Mouse (Mus musculus) frontal cortex, postnatal 10 days (tissue): Measurements from ENCODE around the gene Rgs6.

Experiments used
- DNase-seq, 2 experiments: peaks; one replicate each; pipeline ENCODE4 v3.0.0; 2022; ENCODE audit warnings: low spot score in 2 of 2, mixed read lengths in 1 of 2

The Rgs6 gene

DNA sequence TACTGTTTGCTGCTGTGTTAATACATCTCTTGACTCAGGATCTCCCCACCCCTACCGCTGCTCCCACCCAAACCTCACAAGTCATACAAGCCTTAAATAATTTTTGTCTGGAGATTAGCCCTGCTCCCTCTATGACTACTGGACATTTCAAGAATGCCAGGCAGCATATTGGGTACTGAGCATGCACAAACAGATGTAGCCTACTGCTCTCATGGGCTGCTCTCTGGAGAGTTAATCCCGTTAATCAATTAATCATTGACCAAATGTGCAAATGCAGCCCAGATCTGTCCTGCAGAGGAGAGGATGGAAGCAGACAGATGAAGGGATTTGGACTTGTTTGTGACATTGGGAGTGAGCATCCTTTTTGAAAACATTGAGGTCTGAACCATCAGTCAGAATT is at the start of gene Rgs6:
Gene Rgs6, plus strand, starts transcription at position 276 of the 400 bp plus-strand sequence.
- no peak for DNase-seq

DNA sequence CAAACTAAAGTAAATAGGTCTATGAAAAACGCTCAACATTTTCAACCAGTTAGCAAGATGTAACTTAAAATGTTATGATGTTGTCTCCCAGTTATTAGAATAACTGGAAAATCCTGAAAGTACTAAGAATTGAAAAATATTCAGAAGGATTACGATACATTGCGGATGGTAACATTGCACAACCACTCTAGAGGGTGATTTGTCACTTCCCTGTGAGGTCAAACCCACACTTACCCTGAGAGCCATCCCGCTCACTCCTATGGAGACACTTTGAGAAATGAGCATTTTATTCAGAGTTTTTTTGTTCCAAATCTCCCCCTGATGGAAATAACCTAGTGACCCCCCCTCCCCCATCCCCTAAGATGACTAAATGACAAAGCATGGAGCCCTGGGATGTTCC is 41.0 kb upstream of the Rgs6 start:
- no peak for DNase-seq

DNA sequence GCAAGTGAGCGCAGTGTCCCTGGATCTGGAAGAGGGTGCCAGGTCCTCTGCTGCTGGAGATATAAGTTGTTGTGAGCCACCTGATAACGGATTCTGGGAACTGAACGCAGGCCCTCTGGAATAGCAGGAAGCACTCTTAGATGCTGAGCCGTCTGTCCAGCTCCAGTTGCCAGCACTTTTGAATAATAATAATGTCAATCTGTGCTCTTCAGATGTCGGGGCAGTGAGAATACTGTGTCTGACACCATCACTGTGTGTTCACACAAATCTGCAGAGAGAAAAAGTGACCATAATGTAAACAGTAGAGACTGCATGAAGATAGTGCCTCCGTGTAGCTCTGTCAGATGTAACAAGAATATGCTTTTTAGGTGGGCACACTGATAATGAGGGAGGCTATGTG is 38.9 kb upstream of the Rgs6 start:
- no peak for DNase-seq

DNA sequence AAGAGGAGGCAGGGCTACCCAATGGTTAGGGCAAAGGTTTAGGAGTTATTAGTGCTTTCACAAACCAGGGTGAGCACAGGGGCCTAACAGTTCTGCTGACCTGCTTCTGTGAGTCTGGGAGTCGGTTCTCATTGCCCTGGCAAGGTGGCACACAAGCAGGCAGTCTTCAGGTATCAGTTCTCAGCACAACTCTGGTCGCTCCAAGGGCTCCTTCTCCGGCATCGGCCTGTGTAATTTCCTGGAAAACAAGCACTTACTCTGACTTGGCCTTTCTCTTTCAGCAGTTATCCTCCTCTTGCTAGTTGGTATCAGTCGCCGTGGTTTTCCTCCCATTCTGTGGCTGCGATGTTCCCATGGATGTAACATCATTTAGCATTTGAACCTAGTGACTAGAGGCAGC is 38.0 kb upstream of the Rgs6 start:
- DNase-seq: no peak

DNA sequence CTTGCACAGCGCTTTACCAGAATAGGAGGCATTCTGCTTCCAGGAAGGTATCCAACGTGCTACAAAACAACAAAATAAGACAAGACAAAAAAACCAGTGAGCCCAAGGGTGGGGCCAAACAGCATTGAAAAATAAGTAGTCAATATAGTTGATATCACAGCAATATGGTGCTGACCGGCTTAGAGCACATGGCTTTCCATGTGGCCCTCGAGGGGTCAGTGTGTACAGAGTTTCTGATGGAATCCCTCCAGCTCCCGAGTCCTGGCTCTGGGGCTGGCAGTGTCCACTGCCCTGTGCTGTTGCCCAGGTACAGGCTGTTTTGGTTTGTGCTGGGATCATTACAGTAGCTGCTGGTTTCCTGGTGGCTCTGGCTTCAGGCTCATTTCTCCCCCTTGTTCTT is 35.7 kb upstream of the Rgs6 start:
- no peak for DNase-seq

DNA sequence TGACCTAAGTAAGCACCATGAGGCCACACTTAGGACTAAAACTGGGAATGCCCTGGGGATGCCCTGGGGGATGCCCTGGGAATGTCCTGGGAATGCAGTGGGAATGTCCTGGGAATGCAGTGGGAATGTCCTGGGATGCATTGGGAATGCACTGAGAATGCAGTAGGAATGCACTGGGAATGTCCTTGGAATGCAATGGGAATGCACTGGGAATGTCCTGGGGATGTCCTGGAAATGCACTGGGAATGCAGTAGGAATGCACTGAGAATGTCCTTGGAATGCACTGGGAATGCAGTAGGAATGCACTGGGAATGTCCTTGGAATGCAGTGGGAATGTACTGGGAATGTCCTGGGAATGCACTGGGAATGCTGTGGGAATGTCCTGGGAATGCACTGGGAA is 25.2 kb upstream of the Rgs6 start:
- DNase-seq: no peak

DNA sequence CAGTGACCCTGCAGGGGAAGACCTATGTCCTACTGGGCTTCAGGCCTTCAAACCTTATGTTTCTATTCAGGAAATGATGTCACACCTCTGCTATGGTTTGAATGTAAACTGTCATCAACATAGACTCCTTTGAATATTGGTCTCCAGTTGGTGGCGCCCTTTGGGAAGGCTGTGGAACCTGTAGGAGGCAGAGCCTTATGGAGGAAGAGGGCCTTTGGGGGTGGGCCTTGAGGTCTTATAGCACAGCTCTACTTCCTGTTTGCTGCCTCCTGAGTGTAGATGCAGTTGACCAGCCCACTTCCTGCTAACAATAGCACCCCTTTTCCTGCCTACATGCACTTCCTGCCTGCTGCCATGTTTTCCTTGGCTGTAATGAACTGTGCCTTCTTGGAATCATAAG is 19.7 kb upstream of the Rgs6 start:
- DNase-seq: no peak

DNA sequence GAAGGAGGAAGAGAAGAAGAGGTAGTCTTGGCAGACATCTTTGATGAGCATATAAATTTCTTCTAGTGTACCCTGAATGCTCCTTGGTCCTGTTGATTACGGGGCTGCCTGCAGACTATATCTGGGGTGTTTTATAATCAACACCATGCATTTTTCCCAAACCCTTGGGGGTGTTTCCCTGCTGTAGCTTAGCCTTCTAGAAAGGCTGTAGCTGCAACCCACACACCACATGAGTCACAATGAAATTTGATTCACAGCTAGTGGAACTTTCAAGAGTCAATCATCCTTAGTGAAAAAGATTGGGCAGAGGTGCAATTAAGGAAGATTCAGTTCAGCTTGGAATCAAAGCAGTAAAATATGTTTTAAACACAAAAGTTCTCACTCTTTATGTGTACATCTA is 15.4 kb upstream of the Rgs6 start:
- no peak for DNase-seq

DNA sequence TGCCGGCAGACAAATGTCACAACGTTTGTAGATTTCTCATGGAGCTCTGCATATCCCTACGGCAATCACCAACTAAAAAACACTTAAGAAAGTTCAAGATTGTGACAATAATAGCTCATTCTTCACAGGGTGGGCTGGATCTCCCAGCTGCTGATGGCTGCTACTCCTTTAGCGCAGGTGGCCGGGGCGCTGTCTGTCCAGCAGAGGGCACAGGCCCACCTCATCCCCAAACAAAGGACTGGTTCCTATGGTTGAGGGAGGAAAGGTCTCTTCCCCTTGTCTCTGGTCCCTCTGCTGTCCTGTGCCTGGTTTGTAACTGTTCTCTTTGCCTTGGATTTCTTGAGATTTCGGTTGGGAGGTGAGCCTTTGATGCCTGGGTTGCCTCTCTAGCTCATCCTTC is 1.5 kb upstream of the Rgs6 start:
- no peak for DNase-seq

DNA sequence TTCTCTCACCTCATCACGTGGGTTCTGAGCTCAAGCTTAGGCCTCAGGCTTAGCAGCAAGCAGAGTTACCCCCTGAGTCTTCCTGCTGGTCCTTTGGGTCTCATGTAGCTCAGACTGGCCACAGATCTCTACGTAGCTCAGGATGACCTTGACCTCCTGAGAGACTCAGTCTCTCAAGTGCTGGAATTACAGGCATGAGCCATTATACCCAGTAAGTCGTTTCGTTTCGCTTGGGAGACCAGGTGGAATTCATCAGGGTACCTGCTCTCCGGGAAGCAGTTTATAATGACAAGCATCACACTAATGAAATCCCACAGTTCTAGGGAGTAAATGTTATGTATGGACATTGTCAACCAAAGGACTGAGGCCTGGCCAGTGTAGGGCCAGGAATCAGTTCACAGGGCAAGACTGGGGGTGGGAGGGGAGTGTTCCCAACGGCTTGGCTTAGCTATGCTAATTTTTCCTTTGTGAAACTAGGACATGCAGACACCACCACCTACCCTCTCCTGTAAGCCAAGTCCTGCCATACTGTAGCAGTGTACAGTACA is 670 bp upstream of the Rgs6 start:
- no peak for DNase-seq

DNA sequence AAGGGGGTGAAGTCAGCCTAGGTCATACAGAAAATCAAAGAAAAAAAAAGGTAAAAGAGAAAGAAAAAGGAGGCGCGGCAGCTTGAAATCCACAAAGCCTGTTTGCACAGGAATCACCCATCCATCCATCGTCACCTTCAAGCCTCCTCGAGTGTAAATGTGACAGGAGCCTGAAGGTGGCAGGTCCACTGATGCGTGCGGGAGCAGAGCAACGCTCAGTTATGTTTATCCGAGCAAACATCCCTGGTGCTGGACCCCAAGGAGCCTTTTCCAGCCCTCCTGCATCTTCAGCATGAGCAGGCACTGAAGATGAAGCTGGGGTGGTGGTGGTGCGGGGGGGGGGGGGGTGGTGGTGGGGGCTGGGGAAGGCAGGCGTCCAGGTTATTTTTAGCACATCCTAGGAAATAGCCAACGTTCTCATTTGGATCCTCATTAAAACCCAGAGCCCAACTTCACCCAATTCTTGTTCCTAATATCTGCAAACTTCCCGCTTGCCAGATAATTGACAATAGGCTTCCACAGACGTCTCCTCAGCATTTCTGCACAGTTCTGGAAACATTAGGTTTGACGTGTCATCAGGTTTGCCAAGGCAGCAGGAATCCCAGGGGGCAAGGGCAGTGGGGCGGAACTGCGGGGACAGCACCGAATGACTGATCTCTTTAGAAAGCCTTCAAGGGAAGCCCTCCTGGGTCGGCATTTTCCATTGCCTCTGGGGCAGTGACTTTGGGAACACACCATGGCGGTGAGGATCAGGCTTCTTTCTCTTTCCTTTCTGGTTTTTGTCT is 946 bp downstream of the Rgs6 start:
- no peak for DNase-seq

DNA sequence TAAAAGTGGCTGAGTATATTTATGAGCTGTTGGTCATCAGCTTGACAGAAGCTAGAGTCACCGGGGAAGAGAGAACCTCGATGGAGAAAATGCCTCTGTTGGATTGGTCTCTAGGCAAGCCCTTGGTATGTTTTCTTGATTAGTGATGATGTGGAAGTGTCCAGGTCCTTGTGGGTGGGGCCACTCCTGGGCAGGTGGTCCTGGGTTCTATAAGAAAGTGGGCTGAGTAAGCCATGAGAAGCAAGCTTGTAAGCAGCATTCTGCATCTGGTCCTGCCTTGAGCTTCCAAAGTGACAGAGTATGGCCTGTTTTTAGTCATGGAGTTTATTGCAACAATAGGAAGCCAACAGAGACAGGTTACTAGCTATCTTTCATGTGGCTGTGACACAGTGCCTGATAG is 10.9 kb downstream of the Rgs6 start:
- DNase-seq: no peak

DNA sequence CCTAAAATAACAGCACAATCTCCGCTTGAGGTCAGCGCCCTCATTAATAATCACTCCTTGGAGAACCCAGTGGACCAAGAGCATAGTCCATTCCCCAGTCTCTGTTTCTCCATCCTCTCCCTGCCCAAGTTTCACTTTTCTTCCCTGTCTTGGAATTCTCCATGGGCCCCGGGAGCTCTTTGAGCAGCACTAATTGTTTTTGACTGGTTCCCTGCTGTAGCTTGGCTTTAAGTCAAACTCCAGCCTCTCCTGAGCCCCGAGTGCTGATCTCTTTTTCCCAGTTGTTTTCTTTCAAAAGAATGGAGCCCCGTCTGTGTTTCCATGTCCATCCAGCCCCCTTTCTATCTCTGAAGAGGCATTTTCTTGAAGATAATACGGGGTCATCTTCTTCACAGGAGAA is 12.3 kb downstream of the Rgs6 start:
- DNase-seq: no peak

DNA sequence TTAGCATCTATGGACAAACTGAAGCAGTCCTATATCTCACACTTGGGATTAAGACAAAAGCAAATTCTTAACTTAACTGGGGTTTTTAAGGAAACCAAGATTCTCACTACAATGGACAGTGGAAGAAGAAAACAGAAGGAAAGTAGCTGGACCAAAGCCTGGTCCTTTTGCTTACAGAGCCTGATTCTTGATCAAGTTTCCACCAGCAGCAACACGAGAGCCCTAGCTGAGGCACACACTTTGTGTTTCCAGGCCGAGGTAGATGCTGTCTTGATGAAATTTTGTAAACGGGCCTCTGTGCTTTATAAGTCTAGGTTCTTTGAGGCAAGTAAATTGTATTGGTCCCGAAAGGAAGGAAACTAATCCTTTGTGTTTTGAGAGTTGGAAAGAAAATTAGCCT is 14.7 kb downstream of the Rgs6 start:
- DNase-seq: no peak

DNA sequence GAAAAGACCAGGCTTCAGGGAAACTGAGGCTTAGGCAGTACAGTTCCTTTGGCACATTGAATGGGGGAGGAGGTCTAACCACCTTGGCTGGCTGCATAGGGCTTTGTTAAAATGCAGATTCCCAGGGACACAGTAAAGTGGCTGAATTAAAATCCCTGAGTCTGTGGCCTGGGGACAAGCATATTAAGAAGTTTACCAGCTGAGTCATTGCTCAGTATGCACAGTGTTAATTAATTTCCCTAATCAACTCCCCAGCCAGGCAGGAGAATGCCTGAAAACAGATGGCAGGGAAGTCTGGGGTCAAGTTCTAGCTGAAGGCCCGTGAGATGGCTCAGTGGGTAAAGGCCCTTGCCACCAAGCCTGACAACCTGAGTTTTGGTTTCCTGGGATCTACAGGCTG is 15.2 kb downstream of the Rgs6 start:
- DNase-seq: no peak

DNA sequence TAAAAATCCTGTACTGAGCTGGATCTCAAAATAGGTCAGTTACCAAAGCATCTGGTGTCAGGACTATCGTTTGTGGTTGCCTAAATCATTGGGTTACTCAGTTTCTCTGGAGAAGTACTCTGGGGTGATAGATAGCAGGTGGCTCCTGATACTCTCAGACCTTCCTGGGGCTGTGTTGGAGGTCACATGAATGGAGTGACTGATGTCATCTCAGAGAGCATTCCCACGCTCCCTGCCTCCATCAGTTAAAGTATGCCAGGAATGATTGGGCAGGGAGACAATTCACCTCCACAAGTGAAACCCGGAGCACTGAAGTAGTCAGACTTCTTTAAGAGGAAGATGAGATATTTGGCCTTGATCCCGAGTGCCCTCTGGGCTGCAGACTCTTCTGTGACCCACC is 15.9 kb downstream of the Rgs6 start:
- DNase-seq: no peak

DNA sequence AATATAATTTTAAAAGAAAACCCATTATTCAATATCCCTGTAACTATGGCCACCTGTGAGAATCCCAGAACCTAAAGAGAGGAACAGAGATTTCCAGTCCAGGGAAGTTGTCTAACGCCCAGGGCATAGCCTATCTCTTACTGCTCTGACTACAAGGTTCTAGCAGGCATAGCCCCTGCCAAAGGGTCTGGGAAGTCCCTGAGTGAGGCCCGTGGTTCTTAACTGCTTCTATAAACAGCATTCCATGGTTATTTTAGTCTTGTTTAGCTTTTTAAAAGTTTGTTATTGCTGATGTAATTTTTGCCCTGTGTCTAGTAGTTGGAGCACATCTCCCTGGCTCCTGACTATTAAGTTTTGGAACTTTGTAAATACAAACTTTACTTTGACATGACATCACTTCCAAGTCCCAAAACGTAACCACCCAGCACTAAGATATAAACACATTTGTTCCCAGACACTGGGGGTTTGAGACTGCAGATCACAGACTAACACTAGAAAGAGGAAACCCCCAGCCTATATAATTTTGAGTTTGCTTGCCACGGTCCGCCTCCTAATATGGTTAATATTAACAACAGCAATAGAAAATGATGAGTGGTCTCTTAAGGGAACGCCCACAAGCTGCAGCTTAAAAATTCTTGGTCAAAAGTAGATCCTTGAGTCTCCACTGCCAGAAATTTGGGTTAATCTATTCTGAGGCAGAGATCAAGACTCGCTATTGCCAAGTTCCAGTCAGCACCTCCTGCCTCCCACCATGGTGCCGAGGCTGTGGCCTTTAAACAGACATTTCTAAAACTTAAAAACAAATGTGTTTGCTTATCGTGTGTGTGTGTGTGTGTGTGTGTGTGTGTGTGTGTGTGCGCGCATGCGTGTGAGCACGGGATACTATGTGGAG is 24.9 kb downstream of the Rgs6 start:
- no peak for DNase-seq

DNA sequence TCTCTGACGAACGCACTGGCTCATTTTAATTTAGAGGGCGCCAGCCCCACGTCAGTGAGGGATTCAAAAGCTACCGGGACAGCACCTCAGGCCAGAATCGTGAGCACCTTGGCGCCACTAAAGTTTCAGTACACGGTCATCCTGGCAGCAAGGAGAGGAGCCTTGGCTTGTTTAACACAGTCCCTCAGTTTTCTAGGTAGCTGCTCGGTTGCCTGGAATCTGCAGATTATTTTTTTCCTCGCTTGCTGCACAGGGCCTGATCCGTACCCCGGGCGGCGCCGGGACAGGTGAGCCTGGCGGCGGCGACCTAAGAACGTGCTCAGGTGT is 28.4 kb downstream of the Rgs6 start:
- no peak for DNase-seq

DNA sequence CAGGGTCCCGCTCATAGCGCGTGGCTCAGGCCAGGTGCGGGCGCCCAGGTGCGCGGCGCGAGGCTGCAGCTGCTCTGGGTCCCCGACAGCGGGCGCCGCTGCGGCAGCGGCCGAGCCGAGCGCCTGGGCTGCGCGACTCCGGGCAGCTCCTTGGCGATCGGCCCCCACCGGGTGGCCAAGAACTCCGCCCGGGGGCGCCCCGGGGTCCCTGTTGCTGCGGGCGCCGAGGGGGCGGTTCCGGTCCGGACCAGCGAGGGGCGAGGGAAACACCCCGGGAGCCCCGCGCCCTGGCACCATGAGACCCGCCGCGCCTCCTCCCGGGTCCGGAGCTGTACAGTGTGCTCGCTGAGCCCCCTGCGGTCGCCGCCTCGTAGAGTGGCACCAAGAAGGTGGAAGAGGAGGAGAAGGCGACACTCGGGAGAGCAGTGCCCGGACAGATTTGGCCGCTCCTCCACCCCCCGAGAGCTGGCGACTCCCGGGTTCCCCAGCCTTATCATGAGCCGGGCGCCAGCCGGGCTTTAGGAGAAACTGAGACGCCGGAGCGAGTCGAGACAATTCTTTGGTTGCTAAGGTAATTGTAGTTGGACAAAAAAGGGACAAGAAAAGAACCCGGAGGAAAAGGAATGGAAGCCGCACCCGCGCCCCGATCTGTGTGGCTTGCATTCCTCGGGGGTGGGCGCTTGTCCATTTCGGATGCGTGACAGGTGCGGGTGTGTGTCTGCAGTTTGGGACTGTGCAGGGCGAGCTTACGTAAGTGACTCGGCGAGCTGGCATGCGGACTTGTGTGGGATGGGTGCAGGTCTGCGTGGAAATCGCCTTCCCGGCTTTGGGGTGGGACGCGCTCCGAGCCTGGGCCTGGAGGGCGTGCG is 29.0 kb downstream of the Rgs6 start:
- DNase-seq: peak; percentile 13 to 48

DNA sequence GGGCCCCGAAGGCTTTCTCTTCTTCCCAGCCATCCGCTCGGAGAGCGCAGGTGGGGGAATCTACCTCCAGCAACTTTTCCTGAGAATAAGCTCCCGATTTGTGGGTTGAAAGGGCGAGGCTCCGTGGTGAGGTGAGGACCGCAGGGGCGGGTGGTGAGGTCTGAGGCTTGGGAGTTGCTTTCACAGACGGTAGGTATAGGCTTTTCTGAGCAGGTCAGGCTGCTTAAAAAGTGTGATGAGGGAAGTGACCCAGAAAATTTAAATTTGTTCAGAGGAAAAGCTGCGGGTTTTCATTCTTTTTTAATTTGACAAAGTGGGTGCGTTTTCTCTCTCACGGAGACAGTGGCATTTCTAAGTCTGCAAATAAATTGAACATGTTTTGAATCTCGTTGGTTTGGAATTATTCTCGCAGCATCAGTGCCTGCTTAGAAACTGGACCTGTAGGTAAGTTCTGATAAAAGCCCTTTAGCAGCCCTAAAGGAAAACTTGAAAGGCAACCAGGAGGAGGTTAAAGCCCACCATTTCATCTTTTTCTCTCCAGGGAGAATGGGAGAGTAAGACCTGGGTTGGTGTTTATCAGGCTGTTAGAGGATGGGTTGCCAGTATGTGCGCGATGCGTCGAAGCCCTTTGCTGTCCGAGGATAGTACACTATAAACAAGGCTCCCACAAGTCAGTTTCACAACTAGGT is 29.7 kb downstream of the Rgs6 start:
- DNase-seq: no peak

DNA sequence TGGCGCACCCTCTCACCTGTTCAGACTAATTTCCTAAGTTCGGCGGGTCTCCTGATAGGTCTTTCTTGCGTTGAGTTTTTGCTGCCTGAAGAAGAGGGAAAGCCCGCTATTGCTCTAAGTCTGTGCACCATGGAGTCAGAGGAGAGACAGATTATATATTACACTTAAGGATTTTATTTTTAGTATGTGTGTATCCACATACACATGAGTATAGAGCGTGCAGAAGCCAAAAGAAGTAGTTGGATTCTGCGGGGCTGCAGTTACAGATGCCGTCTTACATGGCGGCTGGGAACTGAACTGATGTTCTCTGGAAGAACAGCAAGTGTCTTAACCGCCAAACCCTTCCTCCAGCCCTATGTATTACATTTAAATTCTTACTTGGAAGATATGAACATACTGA is 52.3 kb downstream of the Rgs6 start:
- no peak for DNase-seq

DNA sequence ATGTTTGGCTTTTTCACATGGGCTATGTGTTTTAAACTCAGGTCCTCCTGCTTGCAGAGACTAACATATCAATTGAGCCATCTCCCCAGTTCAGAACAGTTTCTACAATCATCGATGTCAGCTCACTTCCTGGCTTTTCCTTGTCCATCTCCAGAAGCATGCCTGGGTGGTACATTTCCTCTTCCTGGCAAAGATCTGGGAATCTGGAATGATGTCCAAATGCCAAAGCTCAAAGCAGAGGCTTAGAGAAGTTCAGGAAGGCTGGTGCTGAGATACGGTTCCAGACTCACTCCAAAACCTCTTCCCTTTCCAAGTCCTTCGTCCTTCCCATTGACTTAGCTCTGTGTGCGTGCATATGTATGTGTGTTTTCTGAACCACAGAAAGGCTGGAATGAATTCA is 59.8 kb downstream of the Rgs6 start:
- DNase-seq: no peak
